Mouse (Mus musculus): ENCODE data around the gene Slc25a19.

Gene Slc25a19

DNA sequence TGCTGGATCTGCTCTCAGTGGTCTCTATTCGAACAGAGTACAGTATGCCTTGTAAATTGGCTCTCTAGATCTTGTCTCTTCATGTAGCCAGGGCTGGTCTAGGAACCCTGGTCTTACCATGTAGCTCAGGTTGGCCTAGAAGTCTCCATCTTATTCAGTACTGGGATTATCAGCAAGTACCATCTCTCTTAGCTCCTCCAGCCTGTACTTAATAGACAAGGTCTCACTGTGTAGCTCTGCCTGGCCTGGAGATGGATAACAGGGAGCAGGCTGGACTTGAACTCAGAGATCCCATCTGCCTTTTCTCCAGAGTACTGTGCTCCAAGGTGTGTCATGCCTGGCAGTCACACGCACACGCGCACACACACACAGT is 13.6 kb upstream of the Slc25a19 start:
- DNase-seq (ENCODE audit: extremely low read depth, low read depth, low spot score), result no peak

DNA sequence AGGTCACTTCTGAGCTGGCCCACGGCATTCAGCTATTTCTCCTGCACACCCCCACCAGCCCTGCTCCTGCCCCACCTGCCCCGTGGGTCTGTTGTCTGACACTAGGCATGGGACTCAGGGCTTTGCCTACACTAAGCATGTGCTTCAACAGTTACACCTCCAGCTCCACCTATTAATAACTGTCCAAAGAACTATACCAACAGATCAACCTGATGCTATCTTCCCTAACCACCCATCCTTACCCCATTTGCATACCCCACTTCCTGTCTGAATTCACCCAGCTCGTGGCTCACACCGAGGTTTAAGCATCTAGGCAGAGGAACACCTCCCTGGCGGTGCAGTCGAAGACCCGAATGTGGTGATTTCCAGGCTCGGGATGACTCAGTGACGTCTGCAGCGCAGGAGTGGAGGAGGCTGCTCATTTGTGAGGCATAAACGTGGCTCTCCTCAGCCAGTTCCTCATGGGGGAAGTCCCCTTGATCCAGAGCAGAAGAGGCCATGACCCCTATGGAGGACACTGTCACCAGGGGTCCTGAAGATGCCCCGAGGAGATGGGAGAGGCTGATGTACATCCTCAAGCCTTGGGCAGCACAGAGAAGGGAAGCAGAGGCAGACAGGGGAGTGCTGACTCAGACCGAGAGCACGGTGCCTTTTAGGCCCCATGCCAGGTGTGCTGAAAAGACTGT is 13.0 kb upstream of the Slc25a19 start:
- no peak for DNase-seq (ENCODE audit: extremely low read depth, low read depth, low spot score)

DNA sequence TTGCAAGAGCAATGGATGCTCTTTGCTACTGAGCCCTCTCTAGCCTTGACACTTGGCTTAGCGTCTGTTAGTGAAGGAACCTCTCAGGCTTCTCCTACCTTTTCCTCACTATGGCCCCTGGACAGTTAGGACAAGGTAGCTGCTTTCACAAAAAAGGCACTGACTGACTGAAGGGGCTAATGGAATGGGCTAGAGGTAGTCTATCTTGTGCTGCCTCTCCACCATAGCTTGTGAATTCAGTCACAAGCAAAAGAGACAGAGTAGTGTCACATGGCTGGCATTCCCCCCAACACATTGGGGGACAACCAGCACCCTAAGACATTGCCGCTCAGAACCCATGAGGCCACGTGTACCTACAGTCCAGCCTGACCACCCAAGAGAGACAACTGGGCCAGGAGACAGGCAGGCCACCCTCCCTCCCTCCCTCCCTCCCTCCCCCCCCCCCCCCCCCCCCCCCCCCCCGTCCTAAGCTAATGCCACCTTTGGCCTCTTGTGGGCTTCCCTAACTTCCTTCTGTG is 12.3 kb upstream of the Slc25a19 start:
- DNase-seq (ENCODE audit: extremely low read depth, low read depth, low spot score), result no peak

DNA sequence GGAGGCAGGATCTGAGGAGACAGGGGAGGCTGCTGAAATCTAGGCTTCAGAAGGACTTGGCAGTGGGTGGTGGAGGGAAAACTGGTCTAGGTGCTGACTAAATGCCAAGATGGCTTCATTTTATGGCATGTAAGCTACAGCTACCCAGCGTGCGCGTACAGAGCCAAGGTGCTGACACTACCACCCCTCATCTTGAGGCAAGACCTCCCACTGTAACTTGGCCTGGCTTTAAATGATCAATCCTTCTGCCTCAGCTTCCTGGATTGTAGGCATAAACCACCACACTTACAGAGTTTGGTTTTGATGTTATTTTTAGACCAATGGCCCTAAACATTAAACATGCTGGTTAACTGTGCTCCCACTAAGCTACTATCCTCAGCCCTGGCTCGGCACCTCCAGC is 11.4 kb upstream of the Slc25a19 start:
- no peak for DNase-seq (ENCODE audit: extremely low read depth, low read depth, low spot score)

DNA sequence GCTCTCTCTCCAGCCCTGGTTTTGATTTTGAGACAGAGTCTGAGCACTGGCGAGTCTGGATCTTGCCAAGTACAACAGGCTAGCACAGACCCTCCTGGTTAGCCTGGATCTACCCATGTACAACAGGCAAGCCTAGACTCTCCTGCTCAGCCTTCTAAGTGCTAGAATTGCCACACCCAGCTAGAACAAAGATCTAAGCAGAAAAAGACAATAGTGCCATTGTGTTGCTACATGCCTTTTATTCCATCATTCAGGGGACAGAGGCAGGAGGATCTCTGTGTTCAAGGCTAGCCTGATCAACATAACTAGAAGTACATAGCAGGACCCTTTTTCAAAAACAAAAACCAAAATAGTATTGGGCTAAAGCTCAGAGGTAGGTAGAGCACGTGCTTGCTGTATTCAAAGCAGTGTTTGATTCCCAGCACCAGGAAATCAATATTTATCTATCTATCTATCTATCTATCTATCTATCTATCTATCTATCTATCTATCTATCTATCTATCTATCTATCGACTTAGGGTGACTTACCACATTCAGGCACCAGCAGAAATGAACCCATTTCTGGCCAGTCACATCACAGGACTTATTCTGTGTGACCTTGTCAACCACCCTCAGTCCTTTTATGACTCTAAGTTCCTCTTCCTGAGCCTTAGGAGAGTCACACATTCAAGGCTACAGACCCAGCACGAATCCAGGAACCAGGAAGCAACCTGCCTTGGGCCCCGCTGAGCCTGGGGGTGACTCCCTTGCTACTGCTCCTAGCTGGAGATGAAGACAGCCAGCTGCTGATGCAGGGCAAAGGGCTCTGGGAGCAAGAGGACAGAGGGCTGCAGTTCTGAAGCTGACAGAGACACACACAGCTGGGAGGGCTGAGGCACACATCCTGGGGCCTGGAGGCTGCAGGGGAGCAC is 10.7 kb upstream of the Slc25a19 start:
- no peak for DNase-seq (ENCODE audit: extremely low read depth, low read depth, low spot score)

DNA sequence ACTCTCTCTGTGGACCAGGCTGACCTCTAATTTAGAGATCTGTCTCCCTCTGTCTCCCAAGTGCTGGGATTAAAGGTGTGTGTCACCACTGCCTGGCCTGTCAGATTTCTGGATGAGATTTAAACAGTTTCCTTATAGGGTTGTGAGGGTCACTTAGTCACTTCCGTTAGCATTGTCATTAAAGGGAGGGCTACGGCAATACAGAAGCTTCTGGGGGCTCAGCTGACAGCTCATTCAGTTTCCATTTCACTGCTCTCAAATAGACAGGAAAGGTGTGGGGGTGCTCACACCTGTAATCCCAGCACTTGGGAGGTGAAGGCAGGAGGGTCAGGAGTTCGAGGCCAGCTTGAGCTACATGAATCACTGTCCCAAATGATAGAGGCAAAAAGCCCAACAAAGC is 8.9 kb upstream of the Slc25a19 start:
- no peak for DNase-seq (ENCODE audit: extremely low read depth, low read depth, low spot score)

DNA sequence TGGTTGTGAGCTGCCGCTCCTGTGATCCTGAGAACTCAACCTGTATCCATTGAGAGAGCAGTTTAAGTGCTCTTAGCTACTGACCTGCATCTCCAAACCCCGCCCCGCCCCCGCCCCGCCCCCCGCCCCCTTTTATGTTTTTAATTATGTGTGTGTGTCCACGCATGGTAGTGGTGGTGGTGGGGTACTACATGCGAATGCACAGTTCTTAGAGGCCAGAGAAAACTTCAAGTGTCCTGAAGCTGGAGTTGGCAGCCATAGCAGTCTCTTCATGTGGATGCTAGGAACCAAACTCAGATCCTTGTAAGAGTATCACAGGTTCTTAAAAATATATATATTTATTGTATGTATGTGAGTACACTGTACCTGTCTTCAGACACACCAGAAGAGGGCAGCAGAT is 7.4 kb upstream of the Slc25a19 start:
- no peak for DNase-seq (ENCODE audit: extremely low read depth, low read depth, low spot score)

DNA sequence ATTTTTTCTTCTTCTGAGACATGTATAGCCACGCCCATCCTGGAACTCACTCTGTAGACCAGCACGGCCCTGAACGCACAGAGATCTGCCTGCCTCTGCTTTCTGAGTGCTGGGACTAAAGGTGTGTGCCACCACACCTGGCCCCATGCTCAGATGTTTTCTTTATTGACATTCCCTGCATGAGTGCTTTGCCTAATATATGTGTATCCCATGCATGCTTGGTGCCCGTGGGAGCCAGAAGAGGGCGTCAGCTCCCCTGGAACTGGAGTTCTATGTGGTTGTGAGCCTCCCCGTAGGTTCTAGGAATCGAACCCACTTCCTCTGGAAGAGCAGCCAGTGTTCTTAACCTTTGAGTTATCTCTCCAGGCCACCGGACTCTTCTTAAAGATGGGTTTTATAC is 6.9 kb upstream of the Slc25a19 start:
- DNase-seq (ENCODE audit: extremely low read depth, low read depth, low spot score), result no peak

DNA sequence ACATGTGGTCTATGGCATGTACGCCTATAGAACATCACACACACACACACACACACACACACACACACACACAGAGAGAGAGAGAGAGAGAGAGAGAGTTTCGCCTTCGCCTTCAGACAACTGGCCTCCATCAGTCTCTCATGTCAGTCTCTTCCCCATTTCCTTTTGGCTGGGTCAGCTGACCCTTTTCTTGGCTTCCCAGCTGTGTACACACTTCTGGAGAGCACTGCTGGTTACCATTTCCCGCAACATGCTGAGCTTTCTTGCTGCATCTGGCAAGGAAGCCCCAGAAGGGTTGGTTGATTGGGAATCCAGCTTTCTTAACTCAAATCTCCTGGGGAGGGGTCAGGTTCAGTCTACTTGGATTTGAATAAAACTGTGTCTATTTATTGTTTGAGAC is 6.0 kb upstream of the Slc25a19 start:
- no peak for DNase-seq (ENCODE audit: extremely low read depth, low read depth, low spot score)

DNA sequence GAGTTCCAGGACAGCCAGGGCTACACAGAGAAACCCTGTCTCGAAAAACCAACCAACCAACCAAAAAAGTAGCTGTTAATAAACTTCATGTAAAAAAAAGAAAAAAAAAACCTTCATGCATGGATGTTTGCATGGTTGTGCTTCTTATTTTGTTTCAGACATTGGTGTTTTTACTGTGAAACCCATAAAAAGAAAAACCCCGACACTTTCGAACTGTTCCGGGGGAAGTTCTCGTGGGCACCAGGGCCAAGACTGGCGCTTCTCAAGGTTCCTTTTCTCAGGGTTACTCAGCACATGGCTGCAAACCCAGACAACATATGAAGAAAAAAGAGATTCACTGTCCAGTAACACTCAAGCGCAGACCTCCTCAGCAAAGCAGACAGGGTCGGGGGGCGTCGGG is 4.8 kb upstream of the Slc25a19 start:
- DNase-seq (ENCODE audit: extremely low read depth, low read depth, low spot score), result no peak

DNA sequence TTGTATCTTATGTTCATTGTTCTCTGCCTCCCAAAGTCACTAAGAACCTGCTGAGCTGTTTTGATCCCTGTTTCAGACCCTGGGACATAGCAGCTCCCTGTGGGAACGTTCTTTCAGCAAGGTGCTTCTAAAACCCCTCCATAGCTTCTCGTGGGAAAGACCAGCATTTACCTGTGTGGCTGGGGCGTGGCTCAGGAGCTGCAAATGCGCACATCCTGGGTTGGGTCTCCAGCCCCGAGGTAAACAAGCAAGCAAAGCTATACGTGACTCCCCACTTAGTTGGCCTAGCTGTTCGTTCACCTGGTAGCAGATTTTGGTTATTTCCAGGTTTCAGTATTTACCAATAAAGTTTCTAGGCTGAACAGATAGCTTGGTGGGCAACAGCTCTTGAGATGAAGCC is 4.2 kb upstream of the Slc25a19 start:
- DNase-seq (ENCODE audit: extremely low read depth, low read depth, low spot score), result no peak

DNA sequence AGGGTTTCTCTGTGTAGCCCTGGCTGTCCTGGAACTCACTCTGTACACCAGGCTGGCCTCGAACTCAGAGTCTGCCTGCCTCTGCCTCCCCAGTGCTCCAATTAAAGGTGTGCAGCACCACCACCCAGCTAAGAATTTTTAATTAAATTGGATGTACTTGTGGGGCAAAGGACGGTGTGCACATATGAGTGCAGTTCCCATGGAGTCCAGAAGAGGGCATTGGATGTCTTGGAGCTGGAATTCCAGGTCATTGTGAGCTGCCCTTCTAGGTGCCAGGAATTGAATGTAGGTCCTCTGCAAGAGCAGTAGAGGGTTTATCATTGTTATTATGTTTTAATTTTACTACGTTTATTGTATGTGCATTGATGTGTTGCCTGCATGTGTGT is 3.4 kb upstream of the Slc25a19 start:
- no peak for DNase-seq (ENCODE audit: extremely low read depth, low read depth, low spot score)

DNA sequence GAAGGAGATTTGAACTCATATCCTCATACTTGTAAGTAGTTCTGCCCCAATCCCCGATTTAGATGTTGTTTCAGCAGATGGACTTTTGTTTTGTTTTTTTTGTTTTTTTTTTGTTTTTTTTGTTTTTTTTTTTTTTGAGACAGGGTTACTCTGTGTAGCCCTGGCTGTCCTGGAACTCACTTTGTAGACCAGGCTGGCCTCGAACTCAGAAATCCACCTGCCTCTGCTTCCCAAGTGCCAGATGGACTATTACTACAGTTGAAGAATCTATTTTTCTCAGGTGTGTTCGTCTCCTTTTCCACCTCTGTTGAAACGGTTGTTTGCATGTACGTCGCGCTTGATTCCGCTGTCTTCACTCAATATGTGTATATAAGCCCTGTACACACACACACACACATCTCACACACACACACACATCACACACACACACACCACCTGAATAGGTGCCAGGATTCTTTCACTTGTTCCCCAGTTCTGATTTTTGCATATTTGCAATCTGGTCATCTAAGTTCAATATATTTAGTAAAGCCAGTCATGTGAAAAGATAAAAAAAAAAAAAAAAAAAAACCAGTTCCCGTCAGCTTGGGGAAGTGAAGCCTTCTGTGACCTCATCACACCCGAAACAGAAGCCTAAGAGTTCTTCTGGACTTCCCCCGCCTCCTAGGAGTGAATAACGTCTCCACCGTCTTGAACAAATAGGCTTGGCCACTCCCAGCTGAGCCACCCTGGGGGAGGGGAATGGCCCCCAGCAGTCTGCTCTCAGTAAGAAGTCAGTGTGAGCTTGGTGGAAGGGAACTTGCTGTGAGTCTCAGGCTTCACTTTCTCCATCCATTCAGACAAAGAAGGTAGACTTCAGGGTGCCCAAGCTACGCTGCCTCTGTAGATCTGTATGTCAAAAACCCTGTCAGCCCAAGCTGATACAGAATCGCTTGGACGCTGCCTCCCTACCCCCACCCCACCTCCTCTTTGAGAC is 2.7 kb upstream of the Slc25a19 start:
- no peak for DNase-seq (ENCODE audit: extremely low read depth, low read depth, low spot score)

DNA sequence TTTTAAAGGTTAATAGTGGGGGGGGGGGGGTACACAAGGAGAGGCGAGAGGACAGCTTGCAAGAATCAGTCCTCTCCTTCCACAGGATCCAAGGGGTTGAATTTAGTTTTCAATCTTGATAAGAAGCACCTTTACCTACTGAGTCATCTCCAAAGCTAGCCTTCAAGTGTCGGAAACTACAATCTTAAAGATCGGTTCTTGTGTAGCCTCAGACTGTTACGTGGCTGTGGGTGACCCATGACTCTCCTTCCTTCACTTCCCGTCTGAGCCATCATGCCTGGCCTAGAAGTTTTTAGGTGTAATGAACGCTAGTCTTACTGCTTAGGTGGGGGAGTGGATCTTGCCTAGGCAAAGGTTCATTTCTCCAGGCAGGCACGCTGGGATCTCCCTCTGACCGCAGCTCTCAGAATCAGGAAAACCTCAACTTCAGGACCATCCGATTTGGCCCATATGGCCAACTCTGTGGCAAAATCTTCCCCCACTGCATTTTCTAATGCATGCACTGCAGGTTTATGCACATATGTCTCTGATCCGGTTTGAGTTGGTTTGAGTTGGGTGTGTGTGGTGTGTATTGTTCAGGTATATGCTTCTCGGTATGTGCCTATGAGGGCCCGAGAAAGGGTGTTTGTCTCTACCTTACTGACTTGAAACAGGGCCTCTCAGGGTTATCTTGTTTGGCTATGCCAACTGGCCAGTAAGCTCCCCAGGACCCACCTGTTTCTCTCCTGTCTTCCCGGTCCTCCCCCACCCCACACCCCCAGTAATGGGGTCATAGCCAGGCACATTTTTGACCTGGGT is 1.8 kb upstream of the Slc25a19 start:
- no peak for DNase-seq (ENCODE audit: extremely low read depth, low read depth, low spot score)

DNA sequence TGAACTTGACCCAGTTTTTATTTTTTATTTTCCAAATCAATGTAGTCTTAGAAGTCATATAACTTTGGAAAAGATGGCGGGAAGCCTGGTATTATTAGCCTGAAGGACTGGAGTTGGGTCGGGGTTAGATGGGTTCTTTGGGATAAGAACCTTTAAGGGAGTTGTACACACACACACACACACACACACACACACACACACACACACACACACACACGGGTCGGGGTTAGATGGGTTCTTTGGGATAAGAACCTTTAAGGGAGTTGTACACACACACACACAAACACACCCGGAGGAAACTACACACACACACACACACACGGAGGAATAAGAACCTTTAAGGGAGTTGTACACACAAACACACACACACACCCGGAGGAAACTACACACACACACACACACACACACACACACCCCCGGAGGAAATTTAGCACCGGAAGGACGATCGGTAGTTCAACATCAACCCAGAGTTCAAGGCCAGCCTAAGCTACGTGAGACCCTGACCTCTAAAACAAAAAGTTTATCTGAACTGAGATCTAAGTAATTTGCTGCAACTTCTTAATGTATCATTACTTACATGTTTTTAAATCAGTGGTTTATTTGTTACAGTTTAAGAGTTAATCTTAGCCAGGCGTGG is 488 bp upstream of the Slc25a19 start:
- no peak for DNase-seq (ENCODE audit: extremely low read depth, low read depth, low spot score)

DNA sequence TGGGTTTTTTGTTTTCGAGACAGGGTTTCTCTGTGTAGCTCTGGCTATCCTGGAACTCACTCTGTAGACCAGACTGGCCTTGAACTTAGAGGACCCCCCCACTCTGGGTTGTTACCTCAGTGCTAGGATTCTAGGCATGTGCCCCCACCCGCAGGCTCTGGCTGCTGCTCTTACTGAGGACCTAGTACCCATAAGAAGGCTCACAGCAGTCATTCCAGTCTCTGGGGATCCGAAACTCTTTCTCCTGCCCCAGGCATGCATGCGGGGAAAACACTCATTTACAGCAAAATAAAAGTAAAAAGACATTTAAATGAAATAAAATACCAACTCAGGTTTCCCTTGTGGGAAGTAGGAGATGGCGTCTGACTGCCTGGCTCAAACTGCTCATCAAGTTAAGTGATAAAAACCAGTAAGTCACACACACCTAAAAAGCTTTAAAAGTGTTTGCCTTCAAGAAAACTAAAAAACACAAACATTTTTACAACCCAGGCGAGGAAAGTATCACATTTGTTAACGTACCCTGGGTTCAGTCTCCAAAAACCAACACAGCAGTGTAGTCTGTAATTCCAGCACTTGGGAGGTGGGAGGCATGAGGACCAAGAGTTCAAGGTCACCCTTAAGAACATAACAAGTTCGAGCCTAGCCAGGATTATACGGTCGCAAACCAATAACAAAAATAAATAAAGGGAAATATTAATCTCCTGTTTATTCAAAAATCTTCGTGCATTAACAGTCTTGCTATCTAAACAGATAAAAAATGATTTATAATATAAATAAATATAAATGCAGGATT is 1.1 kb downstream of the Slc25a19 start:
- DNase-seq (ENCODE audit: extremely low read depth, low read depth, low spot score), result no peak

DNA sequence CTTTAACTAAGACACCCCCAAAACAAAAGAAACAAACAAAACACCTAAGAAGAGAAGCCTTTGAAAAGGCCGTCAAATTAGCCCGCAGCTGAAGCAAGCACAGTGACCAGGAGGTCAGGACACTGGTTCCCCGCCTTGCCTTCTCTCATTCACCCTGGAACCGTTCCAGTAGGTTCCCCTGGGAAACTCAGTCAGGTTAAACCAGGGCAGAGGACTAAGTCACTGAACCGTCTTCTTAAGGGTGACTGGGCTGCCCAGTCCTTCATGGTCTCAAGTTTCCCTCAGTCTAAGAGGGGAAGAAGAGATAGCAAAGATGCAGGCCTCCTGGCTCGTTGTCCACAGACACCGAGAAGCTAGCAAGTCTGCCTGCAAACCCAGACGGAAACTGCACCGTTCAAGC is 2.2 kb downstream of the Slc25a19 start:
- DNase-seq (ENCODE audit: extremely low read depth, low read depth, low spot score), result no peak

DNA sequence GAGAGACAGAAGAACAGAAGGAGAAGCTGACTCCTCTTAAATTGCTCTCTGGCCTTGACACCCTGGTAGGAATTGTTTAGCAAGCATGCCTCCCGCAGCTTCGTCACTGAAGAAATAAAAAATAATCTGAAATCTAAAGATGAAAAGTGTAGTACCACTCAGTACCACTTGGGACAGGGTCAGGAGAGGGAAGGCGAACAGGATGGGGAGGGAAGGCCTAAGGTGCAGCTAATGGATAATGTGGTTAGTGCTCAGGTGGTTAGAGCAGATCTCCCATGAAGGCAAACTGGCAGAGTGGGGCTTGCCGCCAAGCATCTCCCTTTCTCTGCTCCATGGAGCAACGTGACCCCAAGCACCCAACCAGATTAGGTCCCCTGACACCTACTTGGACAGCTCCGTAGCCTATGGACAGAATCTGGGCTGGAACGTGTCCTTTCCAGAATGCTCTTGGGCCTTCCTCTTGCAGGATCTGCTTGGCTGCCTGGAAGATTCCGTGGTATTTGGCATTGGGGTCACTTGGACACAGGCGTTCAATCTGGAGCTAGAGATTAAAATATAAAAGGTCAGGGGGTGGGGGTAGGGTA is 4.5 kb downstream of the Slc25a19 start:
- no peak for DNase-seq (ENCODE audit: extremely low read depth, low read depth, low spot score)

DNA sequence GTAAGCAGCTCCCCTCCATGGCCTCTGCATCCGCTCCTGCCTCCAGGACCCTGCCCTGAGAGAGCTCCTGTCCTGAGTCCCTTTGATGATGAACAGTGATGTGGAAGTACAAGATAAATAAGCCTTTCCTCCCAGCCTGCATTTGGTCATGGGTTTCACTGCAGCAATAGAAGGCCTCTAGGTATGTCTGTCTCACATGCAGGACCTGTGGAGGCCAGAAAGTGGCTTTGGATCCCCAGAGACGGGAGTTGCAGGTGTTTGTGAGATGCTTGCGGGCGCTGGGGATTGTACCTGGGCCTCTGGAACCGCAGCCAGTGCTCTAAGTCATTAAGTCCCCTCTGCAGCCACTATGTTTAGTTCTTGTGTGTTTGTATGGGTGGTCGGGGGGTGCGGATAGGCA is 8.1 kb downstream of the Slc25a19 start:
- no peak for DNase-seq (ENCODE audit: extremely low read depth, low read depth, low spot score)
